Mouse (Mus musculus): Measurements from ENCODE around the gene Pigv. TPM values are rescaled to one million over a fixed set of nuclear protein-coding genes. Genes with fewer than 3 reads are reported as not detected.
"Not testable (repeated sequence)": the region's sequence is repeated elsewhere in the genome, so short reads cannot be mapped to it uniquely, and the experiment has no call there.

Pigv gene
- total RNA-seq, 2 experiments from 2014 or later: 6.6 to 11.5 TPM

- ATAC-seq (replicated peaks; ENCODE audit: poor library complexity, severe bottlenecking): peak; percentile 73
Measured at GRCm38 (mm10) chr4:133651445-133651844, 21.0 kb downstream of the Pigv start.

- peak; percentile 92 for ATAC-seq (replicated peaks; ENCODE audit: poor library complexity, severe bottlenecking)
Measured at GRCm38 (mm10) chr4:133649989-133650699, 22.3 kb downstream of the Pigv start, which contains the start of gene Zdhhc18. Gene Zdhhc18, minus strand, starts transcription at chr4:133650154.

GRCm38 (mm10) chr4:133649464-133649863, 23.0 kb downstream of the Pigv start:
- ATAC-seq (replicated peaks; ENCODE audit: poor library complexity, severe bottlenecking): not testable (repeated sequence)

- ATAC-seq (replicated peaks; ENCODE audit: poor library complexity, severe bottlenecking): no peak
Measured at GRCm38 (mm10) chr4:133645680-133646079, 26.8 kb downstream of the Pigv start.

GRCm38 (mm10) chr4:133645195-133645594, 27.3 kb downstream of the Pigv start:
- no peak for ATAC-seq (replicated peaks; ENCODE audit: poor library complexity, severe bottlenecking)

- no peak for ATAC-seq (replicated peaks; ENCODE audit: poor library complexity, severe bottlenecking)
Measured at GRCm38 (mm10) chr4:133634043-133634410, 38.4 kb downstream of the Pigv start.

GRCm38 (mm10) chr4:133633332-133634042, 39.0 kb downstream of the Pigv start:
- peak; percentile 84 for ATAC-seq (replicated peaks; ENCODE audit: poor library complexity, severe bottlenecking)

GRCm38 (mm10) chr4:133632483-133633327, 39.7 kb downstream of the Pigv start:
- no peak for ATAC-seq (replicated peaks; ENCODE audit: poor library complexity, severe bottlenecking)

- no peak for ATAC-seq (replicated peaks; ENCODE audit: poor library complexity, severe bottlenecking)
Measured at GRCm38 (mm10) chr4:133631769-133632411, 40.6 kb downstream of the Pigv start.

GRCm38 (mm10) chr4:133631071-133631768, 41.2 kb downstream of the Pigv start:
- ATAC-seq (replicated peaks; ENCODE audit: poor library complexity, severe bottlenecking): peak; percentile 70

- ATAC-seq (replicated peaks; ENCODE audit: poor library complexity, severe bottlenecking): no peak
Measured at GRCm38 (mm10) chr4:133630326-133630920, 42.0 kb downstream of the Pigv start.

GRCm38 (mm10) chr4:133629191-133629590, 43.3 kb downstream of the Pigv start:
- ATAC-seq (replicated peaks; ENCODE audit: poor library complexity, severe bottlenecking): no peak

- no peak for ATAC-seq (replicated peaks; ENCODE audit: poor library complexity, severe bottlenecking)
Measured at GRCm38 (mm10) chr4:133628517-133628916, 43.9 kb downstream of the Pigv start.

GRCm38 (mm10) chr4:133627039-133627438, 45.4 kb downstream of the Pigv start:
- ATAC-seq (replicated peaks; ENCODE audit: poor library complexity, severe bottlenecking): no peak

GRCm38 (mm10) chr4:133626621-133627020, 45.8 kb downstream of the Pigv start:
- ATAC-seq (replicated peaks; ENCODE audit: poor library complexity, severe bottlenecking): no peak

GRCm38 (mm10) chr4:133626221-133626620, 46.2 kb downstream of the Pigv start:
- ATAC-seq (replicated peaks; ENCODE audit: poor library complexity, severe bottlenecking): no peak

GRCm38 (mm10) chr4:133625621-133626071, 46.8 kb downstream of the Pigv start:
- peak; percentile 64 for ATAC-seq (replicated peaks; ENCODE audit: poor library complexity, severe bottlenecking)

- ATAC-seq (replicated peaks; ENCODE audit: poor library complexity, severe bottlenecking): peak; percentile 63
Measured at GRCm38 (mm10) chr4:133624830-133625229, 47.6 kb downstream of the Pigv start.

- ATAC-seq (replicated peaks; ENCODE audit: poor library complexity, severe bottlenecking): 0 out of 2 replicates have a peak, but pooled peaks have one; percentile 26
Measured at GRCm38 (mm10) chr4:133622161-133622695, 50.2 kb downstream of the Pigv start.

Data from granulocyte monocyte progenitor cell, adult 5-6 weeks (primary cell).